In the genomic region with DNA sequence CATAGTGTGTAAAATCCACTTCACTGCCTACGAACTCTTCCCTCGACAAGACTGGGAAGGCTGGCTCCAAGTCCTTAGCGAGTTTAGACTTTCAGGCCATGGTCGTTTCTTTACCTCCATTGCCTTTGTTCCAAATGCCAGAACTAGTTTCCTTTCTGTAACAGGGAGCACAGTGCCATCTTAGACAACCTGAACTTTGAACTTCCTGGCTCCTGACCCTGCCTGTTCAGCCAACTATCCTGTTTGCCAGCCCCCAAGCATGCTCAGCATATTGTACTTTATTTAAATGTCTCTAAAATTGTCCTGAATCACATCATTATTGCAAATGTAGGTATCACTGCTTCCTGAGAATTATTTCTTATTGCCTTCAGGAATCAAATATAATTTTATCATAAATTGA, we compare ENCODE assay signal across 16 mouse cellular contexts. TPM values are rescaled to one million over a fixed set of nuclear protein-coding genes. Genes with fewer than 3 reads are reported as not detected.
"Had no signal": no experiment of that assay in that cellular context is flagged by ENCODE, and none has a peak within 500 bp of the region (broad histone marks: within the 10 kb centered on the region; RNA-seq: fewer than 3 reads in every experiment).

No protein-coding gene starts in this region.

- H3K4me1 ChIP-seq: limb, embryonic 13.5 days; midbrain, embryonic 15.5 days had no signal

- DNase-seq: left cerebral cortex, postnatal 4 days; lung, embryonic 14.5 days; lung, postnatal 14 days; right cerebral cortex, postnatal 4 days; spleen, adult 18-20 months; thymus, adult 2 months; thymus, postnatal 25 days had no signal

- H3K27ac ChIP-seq: hindbrain, postnatal 0 days; kidney, postnatal 0 days; limb, embryonic 13.5 days; macrophage; midbrain, embryonic 15.5 days; neural tube, embryonic 12.5 days had no signal

- H3K4me2 ChIP-seq: limb, embryonic 13.5 days; liver, embryonic 11.5 days; lung, embryonic 14.5 days; midbrain, embryonic 11.5 days; midbrain, embryonic 15.5 days; neural tube, embryonic 12.5 days had no signal

- H3K9ac ChIP-seq: limb, embryonic 13.5 days; lung, embryonic 14.5 days; midbrain, embryonic 15.5 days; neural tube, embryonic 12.5 days had no signal

- H3K9me3 ChIP-seq: midbrain, embryonic 15.5 days had no signal

- H3K27me3 ChIP-seq: limb, embryonic 13.5 days; midbrain, embryonic 15.5 days; neural tube, embryonic 12.5 days had no signal

- H3K36me3 ChIP-seq: limb, embryonic 13.5 days; midbrain, embryonic 15.5 days; neural tube, embryonic 12.5 days had no signal

- H3K4me3 ChIP-seq: limb, embryonic 13.5 days; megakaryocyte, embryonic 14.5 days; midbrain, embryonic 15.5 days; neural tube, embryonic 12.5 days had no signal

- ATAC-seq: hindbrain, postnatal 0 days; midbrain, embryonic 15.5 days had no signal

RNA-seq across cellular contexts. Expression of gene Exph5, which starts 32.0 kb away (rescaled TPM):
- polyA plus RNA-seq: macrophage had no signal
